Mouse (Mus musculus) small intestine, adult 2 months (tissue): ENCODE results near the gene Pitpnm1. TPM values are rescaled to one million over a fixed set of nuclear protein-coding genes. Genes with fewer than 3 reads are reported as not detected.
"Not testable (repeated sequence)": the region's sequence is repeated elsewhere in the genome, so short reads cannot be mapped to it uniquely, and the experiment has no call there.

ENCODE experiments used
- H3K27ac ChIP-seq: fragments of 200-500 bp; 2 replicates; pipeline ENCODE4 v1.5.1; 2012; ENCODE audit warnings: low read depth, low read length, control low read depth, inconsistent platforms; ENCODE audit not compliant: insufficient read depth
- H3K27me3 ChIP-seq: fragments of 200-500 bp; 2 replicates; pipeline ENCODE4 v1.6.1; 2012; ENCODE audit warnings: mild to moderate bottlenecking, moderate library complexity, low read length, inconsistent platforms; ENCODE audit not compliant: control insufficient read depth, insufficient read depth
- H3K36me3 ChIP-seq: fragments of 200-500 bp; 2 replicates; pipeline ENCODE4 v1.6.1; 2012; ENCODE audit warnings: mild to moderate bottlenecking, low read length, control low read depth, inconsistent platforms; ENCODE audit not compliant: control insufficient read depth, insufficient read depth
- H3K4me1 ChIP-seq: fragments of 200-500 bp; 2 replicates; pipeline ENCODE4 v1.6.1; 2012; ENCODE audit warnings: low read length, inconsistent platforms, mixed read lengths; ENCODE audit not compliant: control insufficient read depth, insufficient read depth, insufficient read length
- H3K4me3 ChIP-seq: fragments of 200-500 bp; 2 replicates; pipeline ENCODE4 v1.5.1; 2012; ENCODE audit warnings: low read depth, mild to moderate bottlenecking, control low read depth, inconsistent platforms, low read length, moderate library complexity
- CTCF ChIP-seq: fragments of 200-500 bp; IDR thresholded peaks from 2 replicates; pipeline ENCODE4 v1.5.1; 2012; ENCODE audit warnings: low read depth, mild to moderate bottlenecking, control low read depth, inconsistent platforms, low read length, moderate library complexity, mixed read lengths; ENCODE audit not compliant: insufficient replicate concordance, insufficient read length; ENCODE audit errors: extremely low read depth
- POLR2A ChIP-seq: fragments of 200-500 bp; IDR thresholded peaks from 2 replicates; pipeline ENCODE4 v1.6.1; 2012; ENCODE audit warnings: low read depth, mild to moderate bottlenecking, control low read depth, inconsistent platforms, low read length, moderate library complexity
- WGBS: fragments of 180-500 bp; shearing (Covaris S2); methylation state at CpG from one replicate; pipeline ENCODE4 v1.1.7; 2018; 5-methylcytosine and 5-hydroxymethylcytosine counted together
- polyA plus RNA-seq: library from polyadenylated mRNA; depleted of rRNA; stranded (reverse); fragments of >200 nt; gene quantifications from 2 replicates; pipeline ENCODE4 v1.2.3, GENCODE M21; 2012

Pitpnm1 gene
- polyA plus RNA-seq, 1 experiment: 197 TPM

GRCm38 (mm10) chr19:4131768-4132167, 32.0 kb downstream of the Pitpnm1 start:
- no peak overlapping the region for H3K4me3 ChIP-seq
- no peaks in the 10 kb centered on the region for H3K27me3 ChIP-seq
- H3K36me3 ChIP-seq: peaks cover 34% of the 10 kb centered on the region
- TF ChIP-seq CTCF (no peak), POLR2A (no peak)
- no peak overlapping the region for H3K27ac ChIP-seq
- peaks cover 8% of the 10 kb centered on the region for H3K4me1 ChIP-seq
- 84% methylated on average over 2 of the region's 2 CpGs for WGBS

GRCm38 (mm10) chr19:4134354-4134753, 34.6 kb downstream of the Pitpnm1 start:
- H3K36me3 ChIP-seq: peaks cover 27% of the 10 kb centered on the region
- H3K27ac ChIP-seq: no peak overlapping the region
- 88% methylated on average over 4 of the region's 4 CpGs for WGBS

GRCm38 (mm10) chr19:4135229-4135962, 35.6 kb downstream of the Pitpnm1 start:
- 91% methylated on average over 6 of the region's 6 CpGs for WGBS
- H3K4me1 ChIP-seq, H3K27ac ChIP-seq, H3K4me3 ChIP-seq, H3K27me3 ChIP-seq: not testable (repeated sequence)
- peaks cover 21% of the 10 kb centered on the region for H3K36me3 ChIP-seq

More at GRCm38 (mm10) chr19:4134354-4134753, 34.6 kb downstream of the Pitpnm1 start:
- no peak overlapping the region for H3K4me3 ChIP-seq
- TF ChIP-seq POLR2A: no peak
- TF ChIP-seq CTCF: no peak
- H3K27me3 ChIP-seq: no peaks in the 10 kb centered on the region
- no peaks in the 10 kb centered on the region for H3K4me1 ChIP-seq

GRCm38 (mm10) chr19:4135963-4136345, 36.2 kb downstream of the Pitpnm1 start:
- 10% methylated on average over 8 of the region's 8 CpGs for WGBS
- H3K27ac ChIP-seq: not testable (repeated sequence)

GRCm38 (mm10) chr19:4136463-4136862, 36.7 kb downstream of the Pitpnm1 start:
- no peaks in the 10 kb centered on the region for H3K27me3 ChIP-seq
- H3K4me1 ChIP-seq: no peaks in the 10 kb centered on the region
- 73% methylated on average over 5 of the region's 5 CpGs for WGBS
- H3K4me3 ChIP-seq: no peak overlapping the region
- peaks cover 15% of the 10 kb centered on the region for H3K36me3 ChIP-seq
- H3K27ac ChIP-seq: no peak overlapping the region
- TF ChIP-seq CTCF (no peak), POLR2A (no peak)

More at GRCm38 (mm10) chr19:4135963-4136345, 36.2 kb downstream of the Pitpnm1 start:
- H3K4me3 ChIP-seq, H3K27me3 ChIP-seq, H3K4me1 ChIP-seq: not testable (repeated sequence)
- peak; percentile 59; the same call in 1 of the 2 replicates for TF ChIP-seq CTCF
- peaks cover 20% of the 10 kb centered on the region for H3K36me3 ChIP-seq

GRCm38 (mm10) chr19:4137913-4138312, 38.1 kb downstream of the Pitpnm1 start:
- peaks cover 2% of the 10 kb centered on the region; the same call in 1 of the 2 replicates for H3K36me3 ChIP-seq
- H3K27me3 ChIP-seq: no peaks in the 10 kb centered on the region
- H3K27ac ChIP-seq: no peak overlapping the region
- WGBS: 63% methylated on average over 5 of the region's 5 CpGs
- TF ChIP-seq CTCF (no peak), POLR2A (no peak)
- no peak overlapping the region for H3K4me3 ChIP-seq
- no peaks in the 10 kb centered on the region; the same call in 1 of the 2 replicates for H3K4me1 ChIP-seq

GRCm38 (mm10) chr19:4139446-4139845, 39.6 kb downstream of the Pitpnm1 start, which contains the start of gene Gpr152:
Gene Gpr152, plus strand, starts transcription at chr19:4139787.
- Histone ChIP-seq H3K36me3 (no peaks in the 10 kb centered on the region), H3K27me3 (no peaks in the 10 kb centered on the region), H3K4me3 (no peak within 1 kb of the TSS), H3K27ac (no peak within 1 kb of the TSS), H3K4me1 (no peaks in the 10 kb centered on the region; the same call in 1 of the 2 replicates)
- WGBS: 89% methylated on average over 2 of the region's 2 CpGs
- TF ChIP-seq CTCF (no peak), POLR2A (no peak)
